8 mouse cellular contexts compared by ENCODE assay signal in genomic region chr7:45182199-45182601, GRCm38 (mm10). TPM values are rescaled to one million over a fixed set of nuclear protein-coding genes. Genes with fewer than 3 reads are reported as not detected.
A peak's percentile ranks its signal among the peaks of the same experiment; 100 is the strongest.
DNase-seq lines count a peak whose midpoint lies in the region; ATAC-seq lines count a peak whose summit lies in the region.

No protein-coding gene starts in this region.

- H3K9me3 ChIP-seq in hindbrain, embryonic 14.5 days (ENCODE audit: control insufficient read depth, low read length), result no peaks in the 10 kb centered on the region

- ATAC-seq in hindbrain, embryonic 14.5 days (ENCODE audit: low FRiP score), result peak; percentile 88

- DNase-seq in WW6 (ENCODE audit: low read depth, low spot score), result peak; percentile 86
- DNase-seq in cerebellum, postnatal 36 days, result peak; percentile 83 to 89
- DNase-seq in frontal cortex, postnatal 36 days (ENCODE audit: low spot score in 2 of 2), result peak; percentile 86 to 88
- peak; percentile 74 for DNase-seq in hindbrain, embryonic 14.5 days (ENCODE audit: low spot score)
- DNase-seq in left cerebral cortex, adult 11 months (ENCODE audit: low spot score), result peak; percentile 77
- peak; percentile 94 for DNase-seq in lung, postnatal 36 days
- DNase-seq in retina, postnatal 7 days (ENCODE audit: low read depth, low spot score), result peak; percentile 70
- DNase-seq in urinary bladder, adult 18-20 months (ENCODE audit: low spot score in 2 of 2), result peak; percentile 76 to 88

- H3K4me3 ChIP-seq in hindbrain, embryonic 14.5 days (replicated peaks; ENCODE audit: low read length), result peak overlapping the region; percentile 26

- no peaks in the 10 kb centered on the region for H3K36me3 ChIP-seq in hindbrain, embryonic 14.5 days (replicated peaks; ENCODE audit: control insufficient read depth, insufficient read depth)

- H3K4me2 ChIP-seq in hindbrain, embryonic 14.5 days (replicated peaks), result peak overlapping the region; percentile 56

- 1% methylated on average over 34 of the region's 34 CpGs for WGBS in hindbrain, embryonic 14.5 days

- H3K27me3 ChIP-seq in hindbrain, embryonic 14.5 days (ENCODE audit: control insufficient read depth, insufficient read depth, low read length), result peaks cover 79% of the 10 kb centered on the region

- H3K4me1 ChIP-seq in hindbrain, embryonic 14.5 days (replicated peaks; ENCODE audit: control insufficient read depth, insufficient read depth, low read length), result peaks cover 4% of the 10 kb centered on the region

- 0 out of 2 replicates have a peak overlapping the region, but pooled peaks have one; percentile 18 for H3K9ac ChIP-seq in hindbrain, embryonic 14.5 days

- no peak overlapping the region for H3K27ac ChIP-seq in hindbrain, embryonic 14.5 days

RNA-seq across cellular contexts. Expression of gene Pth2, which starts 1.4 kb away (rescaled TPM):
- polyA plus RNA-seq in hindbrain, embryonic 14.5 days (2014; fragmentation: Nextera tagmentation; extraction: Ambion mirVana), result 0.83 TPM in 1 of 2 replicates, not detected in the other

RNA-seq across cellular contexts. Expression of gene Gfy, which starts 2.8 kb away (rescaled TPM):
- not detected in 2 replicates for polyA plus RNA-seq in hindbrain, embryonic 14.5 days (2014; fragmentation: Nextera tagmentation; extraction: Ambion mirVana)

RNA-seq across cellular contexts. Expression of gene Slc17a7, which starts 18.5 kb away (rescaled TPM):
- 0.47 and 0.48 TPM in 2 replicates for polyA plus RNA-seq in hindbrain, embryonic 14.5 days (2014; fragmentation: Nextera tagmentation; extraction: Ambion mirVana)

RNA-seq across cellular contexts. Expression of gene Ccdc155, which starts 22.5 kb away (rescaled TPM):
- 0.50 and 0.57 TPM in 2 replicates for polyA plus RNA-seq in hindbrain, embryonic 14.5 days (2014; fragmentation: Nextera tagmentation; extraction: Ambion mirVana)

RNA-seq across cellular contexts. Expression of gene Aldh16a1, which starts 27.8 kb away (rescaled TPM):
- 16.0 and 21.3 TPM in 2 replicates for polyA plus RNA-seq in hindbrain, embryonic 14.5 days (2014; fragmentation: Nextera tagmentation; extraction: Ambion mirVana)
